Mouse (Mus musculus) spleen, adult 2 months (tissue): Measurements from ENCODE around the gene Snx21. TPM values are rescaled to one million over a fixed set of nuclear protein-coding genes. Genes with fewer than 3 reads are reported as not detected.

Experiments used
- DNase-seq, 2 experiments: peaks; one replicate each; pipeline versions ENCODE4 v3.0.0 to v3.0.0-alpha.2; 2012 to 2021; ENCODE audit warnings: low spot score in 2 of 2, low read depth in 1 of 2
- H3K27ac ChIP-seq: fragments of 200-500 bp; 2 replicates; pipeline ENCODE4 v1.5.1; 2012; ENCODE audit warnings: low read length, inconsistent platforms; ENCODE audit not compliant: insufficient read depth
- H3K27me3 ChIP-seq: fragments of 200-500 bp; 2 replicates; pipeline ENCODE4 v1.6.1; 2012; ENCODE audit warnings: mild to moderate bottlenecking, moderate library complexity, low read length, inconsistent platforms; ENCODE audit not compliant: control insufficient read depth, insufficient read depth
- H3K36me3 ChIP-seq: fragments of 200-500 bp; 2 replicates; pipeline ENCODE4 v1.6.1; 2012; ENCODE audit warnings: mild to moderate bottlenecking, low read length, inconsistent platforms; ENCODE audit not compliant: control insufficient read depth, insufficient read depth
- H3K4me1 ChIP-seq: fragments of 200-500 bp; 2 replicates; pipeline ENCODE4 v1.6.1; 2011; ENCODE audit warnings: inconsistent platforms; ENCODE audit not compliant: control insufficient read depth, insufficient read depth, insufficient read length
- H3K4me3 ChIP-seq: fragments of 200-500 bp; 2 replicates; pipeline ENCODE4 v1.5.1; 2011; ENCODE audit warnings: mild to moderate bottlenecking, inconsistent platforms; ENCODE audit not compliant: insufficient read depth, insufficient read length; ENCODE audit errors: extremely low read depth
- CTCF ChIP-seq: fragments of 200-500 bp; IDR thresholded peaks from 2 replicates; pipeline ENCODE4 v1.5.1; 2011; ENCODE audit warnings: mild to moderate bottlenecking, inconsistent platforms; ENCODE audit not compliant: insufficient read depth, insufficient read length, insufficient replicate concordance; ENCODE audit errors: extremely low read depth
- POLR2A ChIP-seq: fragments of 200-500 bp; IDR thresholded peaks from 2 replicates; pipeline ENCODE4 v1.6.1; 2011; ENCODE audit warnings: low read depth, low read length, inconsistent platforms
- WGBS: fragments of 180-500 bp; shearing (Covaris S2); methylation state at CpG from one replicate; pipeline ENCODE4 v1.1.7; 2018; 5-methylcytosine and 5-hydroxymethylcytosine counted together
- polyA plus RNA-seq: library from polyadenylated mRNA; depleted of rRNA; stranded (reverse); fragments of >200 nt; gene quantifications from 2 replicates; pipeline ENCODE4 v1.2.3, GENCODE M21; 2012

Snx21 gene
- polyA plus RNA-seq, 1 experiment = 9.5 TPM

GRCm38 (mm10) chr2:164748191-164748590 is 37.4 kb upstream of the Snx21 start:
- no peak for DNase-seq
- Histone ChIP-seq H3K4me3 (no peak overlapping the region), H3K27ac (no peak overlapping the region), H3K27me3 (no peaks in the 10 kb centered on the region), H3K36me3 (peaks cover 22% of the 10 kb centered on the region), H3K4me1 (peaks cover 7% of the 10 kb centered on the region; the same call in 1 of the 2 replicates)
- TF ChIP-seq CTCF (no peak), POLR2A (no peak)
- WGBS = 80% methylated on average over 4 of the region's 4 CpGs

DNA sequence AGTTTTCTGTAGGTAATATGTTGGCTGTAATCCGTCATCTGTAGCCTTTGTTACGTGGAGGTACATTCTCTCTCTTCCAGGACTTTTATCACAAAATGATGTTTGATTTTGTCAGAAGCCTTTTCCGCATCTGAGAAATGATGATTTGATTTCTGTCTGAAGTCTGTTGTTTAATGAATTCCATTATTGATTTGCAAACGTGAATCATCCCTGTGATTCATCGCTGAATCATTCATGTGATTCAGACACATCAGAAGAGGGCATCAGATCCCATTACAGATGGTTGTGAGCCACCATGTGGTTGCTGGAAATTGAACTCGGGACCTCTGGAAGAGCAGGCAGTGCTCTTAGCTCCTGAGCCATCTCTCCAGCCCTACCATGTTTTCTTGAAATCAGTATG is 36.6 kb upstream of the Snx21 start:
- DNase-seq = no peak
- Histone ChIP-seq H3K4me3 (no peak overlapping the region), H3K27me3 (no peaks in the 10 kb centered on the region), H3K36me3 (peaks cover 26% of the 10 kb centered on the region), H3K4me1 (peaks cover 7% of the 10 kb centered on the region; the same call in 1 of the 2 replicates), H3K27ac (no peak overlapping the region)
- TF ChIP-seq CTCF (no peak), POLR2A (no peak)
- WGBS = 92% methylated on average over 6 of the region's 6 CpGs

- H3K4me1 ChIP-seq = no peaks in the 10 kb centered on the region
- no peaks in the 10 kb centered on the region for H3K27me3 ChIP-seq
- no peak overlapping the region for H3K4me3 ChIP-seq
- no peak for DNase-seq
- 92% methylated on average over 2 of the region's 2 CpGs for WGBS
- peaks cover 47% of the 10 kb centered on the region for H3K36me3 ChIP-seq
- TF ChIP-seq POLR2A = no peak
- TF ChIP-seq CTCF = no peak
- H3K27ac ChIP-seq = no peak overlapping the region
Observed at GRCm38 (mm10) chr2:164752454-164752853, 33.2 kb upstream of the Snx21 start.

- peaks cover 49% of the 10 kb centered on the region for H3K36me3 ChIP-seq
Observed at GRCm38 (mm10) chr2:164754105-164754504, 31.5 kb upstream of the Snx21 start.

GRCm38 (mm10) chr2:164754800-164755199 is 30.8 kb upstream of the Snx21 start:
- Histone ChIP-seq H3K36me3 (peaks cover 50% of the 10 kb centered on the region), H3K4me1 (no peaks in the 10 kb centered on the region), H3K4me3 (no peak overlapping the region), H3K27ac (no peak overlapping the region), H3K27me3 (no peaks in the 10 kb centered on the region)
- DNase-seq = no peak
- TF ChIP-seq CTCF = no peak
- TF ChIP-seq POLR2A = no peak
- WGBS = 80% methylated on average over 2 of the region's 2 CpGs

More at GRCm38 (mm10) chr2:164754105-164754504, 31.5 kb upstream of the Snx21 start:
- DNase-seq = no peak
- H3K27me3 ChIP-seq = no peaks in the 10 kb centered on the region
- WGBS = 36% methylated on average over 11 of the region's 11 CpGs
- H3K4me1 ChIP-seq = no peaks in the 10 kb centered on the region
- no peak for TF ChIP-seq POLR2A
- no peak for TF ChIP-seq CTCF
- H3K4me3 ChIP-seq = no peak overlapping the region
- no peak overlapping the region for H3K27ac ChIP-seq

GRCm38 (mm10) chr2:164757841-164758240 is 27.8 kb upstream of the Snx21 start:
- WGBS = 95% methylated on average over 11 of the region's 11 CpGs
- DNase-seq = no peak
- H3K4me1 ChIP-seq = no peaks in the 10 kb centered on the region
- TF ChIP-seq CTCF (no peak), POLR2A (no peak)
- no peak overlapping the region for H3K27ac ChIP-seq
- H3K27me3 ChIP-seq = no peaks in the 10 kb centered on the region
- no peak overlapping the region for H3K4me3 ChIP-seq
- peaks cover 43% of the 10 kb centered on the region for H3K36me3 ChIP-seq

DNA sequence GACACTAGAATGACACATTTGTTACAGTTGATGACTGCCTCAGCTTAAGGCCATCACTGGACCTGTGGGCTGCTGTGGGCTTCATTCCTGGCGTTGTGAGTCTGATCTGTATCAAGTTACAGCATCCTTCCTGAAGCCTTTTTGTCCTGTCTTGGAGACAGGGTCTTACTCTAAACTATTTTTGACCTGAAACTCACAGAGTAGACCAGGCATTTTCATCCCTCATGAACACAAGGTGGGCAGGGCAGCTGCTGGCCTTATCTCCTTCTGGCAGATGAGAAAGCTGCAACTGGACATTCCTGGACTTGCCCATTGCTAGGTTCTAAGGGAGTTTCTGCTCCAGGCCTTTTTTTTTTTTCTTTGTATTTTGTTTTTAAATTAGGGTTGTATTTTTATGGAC is 26.9 kb upstream of the Snx21 start:
- H3K36me3 ChIP-seq = peaks cover 40% of the 10 kb centered on the region
- no peaks in the 10 kb centered on the region for H3K27me3 ChIP-seq
- TF ChIP-seq POLR2A (no peak), CTCF (no peak)
- no peaks in the 10 kb centered on the region for H3K4me1 ChIP-seq
- DNase-seq = no peak
- H3K27ac ChIP-seq = no peak overlapping the region
- 94% methylated on average over 1 of the region's 1 CpGs for WGBS
- no peak overlapping the region for H3K4me3 ChIP-seq
